Mouse (Mus musculus) colon, adult 2 months (tissue): ENCODE data around the gene Ric1. TPM values are rescaled to one million over a fixed set of nuclear protein-coding genes. Genes with fewer than 3 reads are reported as not detected.

Experiments
- polyA plus RNA-seq: library from polyadenylated mRNA; depleted of rRNA; stranded (reverse); fragments of >200 nt; gene quantifications from 2 replicates; pipeline ENCODE4 v1.2.3, GENCODE M21; 2012; rRNA removed

Gene Ric1
- 5.0 and 5.8 TPM in 2 replicates for polyA plus RNA-seq

GRCm38 (mm10) chr19:29521637-29522435, at the start of gene Ric1:
Ric1 (plus strand) TSS chr19:29522282.

GRCm38 (mm10) chr19:29647651-29648549, 125.8 kb downstream of the Ric1 start, which contains the start of gene Ermp1:
Ermp1 (minus strand) TSS chr19:29648415.

Other genes starting within 250 kb of the Ric1 start
- gene Insl6, start 196.9 kb upstream of the Ric1 start, polyA plus RNA-seq = 2.0 and 3.3 TPM in 2 replicates
- gene Rln1, start 187.6 kb upstream of the Ric1 start, polyA plus RNA-seq = not detected in 2 replicates
- gene Plgrkt, start 154.9 kb upstream of the Ric1 start, polyA plus RNA-seq = 32.8 and 34.5 TPM in 2 replicates
- 1.4 and 2.1 TPM in 2 replicates for gene Cd274, start 154.8 kb upstream of the Ric1 start, polyA plus RNA-seq
- 0.16 and 0.21 TPM in 2 replicates for gene Pdcd1lg2, start 111.4 kb upstream of the Ric1 start, polyA plus RNA-seq
- gene Ermp1, start 126.1 kb downstream of the Ric1 start, polyA plus RNA-seq = 24.9 and 33.1 TPM in 2 replicates
- gene Mlana, start 175.5 kb downstream of the Ric1 start, polyA plus RNA-seq = not detected in 2 replicates